Mouse (Mus musculus) embryonic facial prominence, embryonic 14.5 days (tissue): ENCODE data around the gene Olfr1012. TPM values are rescaled to one million over a fixed set of nuclear protein-coding genes. Genes with fewer than 3 reads are reported as not detected.
A peak's percentile ranks its signal among the peaks of the same experiment; 100 is the strongest.

Experiments
- ATAC-seq: fragments of 200-750 bp; cut with Nextera tagmentation; 2 replicates; pipeline ENCODE4 v1.8.0; 2017; ENCODE audit warnings: low read depth, moderate number of reproducible peaks, moderate TSS enrichment
- DNase-seq: peaks from one replicate; pipeline ENCODE4 v3.0.0-alpha.2; 2015; ENCODE audit warnings: low spot score
- H3K27ac ChIP-seq: fragments of 300-500 bp; sonication (generic); replicated peaks from 2 replicates; pipeline ENCODE4 v1.5.1; 2014; ENCODE audit warnings: low read depth, mild to moderate bottlenecking, low read length, moderate library complexity
- H3K27me3 ChIP-seq: fragments of 300-500 bp; sonication (generic); replicated peaks from 2 replicates; pipeline ENCODE4 v1.6.1; 2014; ENCODE audit warnings: low read length; ENCODE audit not compliant: control insufficient read depth, insufficient read depth
- H3K36me3 ChIP-seq: fragments of 300-500 bp; sonication (generic); 2 replicates; pipeline ENCODE4 v1.6.1; 2014; ENCODE audit warnings: low read length, mixed read lengths; ENCODE audit not compliant: control insufficient read depth, insufficient read depth
- H3K4me1 ChIP-seq: fragments of 300-500 bp; sonication (generic); 2 replicates; pipeline ENCODE4 v1.6.1; 2014; ENCODE audit warnings: antibody characterized with exemption, low read length; ENCODE audit not compliant: control insufficient read depth, insufficient read depth
- H3K4me2 ChIP-seq: fragments of 300-500 bp; sonication (generic); 2 replicates; pipeline ENCODE4 v1.6.1; 2014; ENCODE audit warnings: low read depth, mild to moderate bottlenecking, low read length, moderate library complexity, mixed read lengths
- H3K4me3 ChIP-seq: fragments of 300-500 bp; sonication (generic); 2 replicates; pipeline ENCODE4 v1.5.1; 2014; ENCODE audit warnings: low read depth, mild to moderate bottlenecking, low read length
- H3K9ac ChIP-seq: fragments of 300-500 bp; sonication (generic); 2 replicates; pipeline ENCODE4 v1.6.1; 2014; ENCODE audit warnings: low read depth, mild to moderate bottlenecking, low read length, moderate library complexity, mixed read lengths
- H3K9me3 ChIP-seq: fragments of 300-500 bp; sonication (generic); 2 replicates; pipeline ENCODE4 v1.6.1; 2016; ENCODE audit warnings: low read length; ENCODE audit not compliant: control insufficient read depth
- WGBS: fragments of 180-500 bp; shearing (Covaris S2); extraction: QIAGEN DNeasy Blood & Tissue Kit; methylation state at CpG from one replicate; pipeline ENCODE4 v1.1.7; 2014; 5-methylcytosine and 5-hydroxymethylcytosine counted together
- polyA plus RNA-seq: library from polyadenylated mRNA; unstranded; fragments of >200 nt; fragmentation: Nextera tagmentation; extraction: Ambion mirVana; gene quantifications from 2 replicates; pipeline ENCODE4 v1.2.1, GENCODE M21; 2014

Olfr1012 gene
- polyA plus RNA-seq = 0.18 TPM in 1 of 2 replicates, not detected in the other

- no peak for DNase-seq
- Histone ChIP-seq H3K27ac (no peak within 1 kb of the TSS), H3K4me3 (no peak within 1 kb of the TSS), H3K9ac (no peak within 1 kb of the TSS), H3K9me3 (no peaks in the 10 kb centered on the region), H3K36me3 (no peaks in the 10 kb centered on the region), H3K4me2 (no peak within 1 kb of the TSS), H3K27me3 (no peaks in the 10 kb centered on the region), H3K4me1 (no peaks in the 10 kb centered on the region)
- 74% methylated on average over 1 of the region's 1 CpGs for WGBS
- no peak for ATAC-seq
Measured at GRCm38 (mm10) chr2:85762666-85763065, at the start of gene Olfr1012. Olfr1012 (minus strand) TSS chr2:85762766.

GRCm38 (mm10) chr2:85804501-85804900 is 41.9 kb upstream of the Olfr1012 start:
- no peak overlapping the region for H3K4me2 ChIP-seq
- H3K36me3 ChIP-seq = no peaks in the 10 kb centered on the region
- ATAC-seq = no peak
- no peak overlapping the region for H3K4me3 ChIP-seq
- no peak overlapping the region for H3K9ac ChIP-seq
- H3K27ac ChIP-seq = no peak overlapping the region
- no peaks in the 10 kb centered on the region for H3K4me1 ChIP-seq
- 44% methylated on average over 4 of the region's 4 CpGs for WGBS
- no peaks in the 10 kb centered on the region for H3K9me3 ChIP-seq
- DNase-seq = peak; percentile 7
- H3K27me3 ChIP-seq = no peaks in the 10 kb centered on the region

GRCm38 (mm10) chr2:85802444-85802843 is 39.9 kb upstream of the Olfr1012 start, which contains the start of gene Olfr1016:
Olfr1016 (minus strand) TSS chr2:85802544.
- H3K9ac ChIP-seq = no peak within 1 kb of the TSS
- H3K9me3 ChIP-seq = no peaks in the 10 kb centered on the region
- H3K27me3 ChIP-seq = no peaks in the 10 kb centered on the region
- no peak within 1 kb of the TSS for H3K4me3 ChIP-seq
- H3K36me3 ChIP-seq = no peaks in the 10 kb centered on the region
- H3K4me1 ChIP-seq = no peaks in the 10 kb centered on the region
- no peak for ATAC-seq
- H3K4me2 ChIP-seq = no peak within 1 kb of the TSS
- 95% methylated on average over 2 of the region's 2 CpGs for WGBS
- DNase-seq = no peak
- H3K27ac ChIP-seq = no peak within 1 kb of the TSS

GRCm38 (mm10) chr2:85792331-85792730 is 29.8 kb upstream of the Olfr1012 start:
- no peak overlapping the region for H3K4me3 ChIP-seq
- ATAC-seq = no peak
- no peaks in the 10 kb centered on the region for H3K27me3 ChIP-seq
- no peaks in the 10 kb centered on the region for H3K9me3 ChIP-seq
- H3K36me3 ChIP-seq = no peaks in the 10 kb centered on the region
- no peak overlapping the region for H3K9ac ChIP-seq
- H3K4me1 ChIP-seq = no peaks in the 10 kb centered on the region
- H3K4me2 ChIP-seq = no peak overlapping the region
- WGBS = 53% methylated on average over 2 of the region's 2 CpGs
- peak; percentile 1 for DNase-seq
- H3K27ac ChIP-seq = no peak overlapping the region

- Histone ChIP-seq H3K4me2 (no peak within 1 kb of the TSS), H3K27me3 (no peaks in the 10 kb centered on the region), H3K27ac (no peak within 1 kb of the TSS), H3K4me3 (no peak within 1 kb of the TSS), H3K9ac (no peak within 1 kb of the TSS), H3K36me3 (no peaks in the 10 kb centered on the region), H3K9me3 (no peaks in the 10 kb centered on the region), H3K4me1 (no peaks in the 10 kb centered on the region)
- DNase-seq (no peak), ATAC-seq (no peak)
Measured at GRCm38 (mm10) chr2:85781717-85782116, 19.2 kb upstream of the Olfr1012 start, which contains the start of gene Olfr1015. Olfr1015 (plus strand) TSS chr2:85782017.

- Histone ChIP-seq H3K27ac (no peak within 1 kb of the TSS), H3K9ac (no peak within 1 kb of the TSS), H3K9me3 (no peaks in the 10 kb centered on the region), H3K4me2 (no peak within 1 kb of the TSS), H3K4me3 (no peak within 1 kb of the TSS), H3K4me1 (no peaks in the 10 kb centered on the region), H3K27me3 (no peaks in the 10 kb centered on the region), H3K36me3 (no peaks in the 10 kb centered on the region)
- DNase-seq = no peak
- ATAC-seq = no peak
Measured at GRCm38 (mm10) chr2:85772413-85772812, 9.8 kb upstream of the Olfr1012 start, which contains the start of gene Olfr1014. Olfr1014 (plus strand) TSS chr2:85772713.

- no peak within 1 kb of the TSS for H3K4me2 ChIP-seq
- H3K9me3 ChIP-seq = no peaks in the 10 kb centered on the region
- DNase-seq (no peak), ATAC-seq (no peak)
- no peaks in the 10 kb centered on the region for H3K4me1 ChIP-seq
- no peaks in the 10 kb centered on the region for H3K36me3 ChIP-seq
- H3K4me3 ChIP-seq = no peak within 1 kb of the TSS
- H3K9ac ChIP-seq = no peak within 1 kb of the TSS
- H3K27me3 ChIP-seq = no peaks in the 10 kb centered on the region
- no peak within 1 kb of the TSS for H3K27ac ChIP-seq
Measured at GRCm38 (mm10) chr2:85766798-85767197, 4.2 kb upstream of the Olfr1012 start, which contains the start of gene Olfr1013. Olfr1013 (plus strand) TSS chr2:85767098.

GRCm38 (mm10) chr2:85753822-85754221 is 8.7 kb downstream of the Olfr1012 start:
- Histone ChIP-seq H3K27ac (no peak overlapping the region), H3K4me1 (no peaks in the 10 kb centered on the region), H3K4me2 (no peak overlapping the region), H3K27me3 (no peaks in the 10 kb centered on the region), H3K4me3 (no peak overlapping the region), H3K36me3 (no peaks in the 10 kb centered on the region), H3K9ac (no peak overlapping the region), H3K9me3 (no peaks in the 10 kb centered on the region)
- no peak for ATAC-seq
- 74% methylated on average over 4 of the region's 4 CpGs for WGBS
- no peak for DNase-seq

- Histone ChIP-seq H3K27ac (no peak overlapping the region), H3K4me3 (no peak overlapping the region), H3K27me3 (no peaks in the 10 kb centered on the region), H3K9ac (no peak overlapping the region), H3K4me1 (no peaks in the 10 kb centered on the region), H3K36me3 (no peaks in the 10 kb centered on the region), H3K4me2 (no peak overlapping the region), H3K9me3 (no peaks in the 10 kb centered on the region)
- DNase-seq (peak; percentile 59), ATAC-seq (no peak)
- WGBS = 16% methylated on average over 3 of the region's 3 CpGs
Measured at GRCm38 (mm10) chr2:85725793-85726192, 36.8 kb downstream of the Olfr1012 start.
